Mouse (Mus musculus) central nervous system, embryonic 11.5 days (tissue): Measurements from ENCODE around the gene Hsd17b12. TPM values are rescaled to one million over a fixed set of nuclear protein-coding genes. Genes with fewer than 3 reads are reported as not detected.

Source experiments
- polyA plus RNA-seq: library from polyadenylated mRNA; depleted of rRNA; stranded (reverse); fragments of >200 nt; gene quantifications from 2 replicates; pipeline ENCODE4 v1.2.3, GENCODE M21; 2012; rRNA removed

Gene Hsd17b12
- polyA plus RNA-seq, result 52.2 and 79.8 TPM in 2 replicates

GRCm38 (mm10) chr2:94157592-94158519 is at the start of gene Hsd17b12:
Gene Hsd17b12 (minus strand): TSS chr2:94157964.

GRCm38 (mm10) chr2:94010335-94011291 is 147.2 kb downstream of the Hsd17b12 start, which contains the start of gene Alkbh3:
Gene Alkbh3 (minus strand): TSS chr2:94010807.

DNA sequence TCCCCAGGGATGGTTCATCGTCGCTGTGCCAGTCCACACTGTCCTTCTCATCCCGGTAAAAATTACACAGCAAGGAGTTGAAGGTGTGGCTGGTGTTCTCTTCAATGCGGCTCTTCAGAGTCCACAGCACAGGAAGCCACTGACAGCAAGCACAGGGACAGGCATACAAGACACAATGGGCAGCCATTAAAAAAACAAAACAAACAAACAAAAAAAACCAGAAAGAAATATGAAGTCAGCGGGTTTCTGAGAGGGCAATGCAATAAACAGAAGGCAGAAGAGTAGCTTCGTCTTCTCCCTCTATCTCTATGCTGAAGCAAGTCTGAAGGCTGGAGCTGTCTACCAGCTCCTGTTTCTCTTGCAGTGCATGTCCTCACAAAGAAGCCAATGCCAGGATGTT is 161.5 kb downstream of the Hsd17b12 start, which contains the start of gene Gm27027:
Gene Gm27027 (minus strand): TSS at position 101 of the 400 bp plus-strand sequence.

Other genes starting within 250 kb of the Hsd17b12 start
- gene Gm13889, start 200.8 kb downstream of the Hsd17b12 start, polyA plus RNA-seq, result 7.5 and 12.2 TPM in 2 replicates
- not detected in 2 replicates for gene Gm27027, start 161.6 kb downstream of the Hsd17b12 start, polyA plus RNA-seq
- 37.9 and 63.9 TPM in 2 replicates for gene Alkbh3, start 147.2 kb downstream of the Hsd17b12 start, polyA plus RNA-seq
- gene Ttc17, start 248.7 kb upstream of the Hsd17b12 start, polyA plus RNA-seq, result 13.7 and 15.6 TPM in 2 replicates